Mouse (Mus musculus): ENCODE results near the gene Lat2. TPM values are rescaled to one million over a fixed set of nuclear protein-coding genes. Genes with fewer than 3 reads are reported as not detected.

Gene Lat2
- polyA plus RNA-seq, 1 experiment from 2014 or later = 2.9 TPM

DNA sequence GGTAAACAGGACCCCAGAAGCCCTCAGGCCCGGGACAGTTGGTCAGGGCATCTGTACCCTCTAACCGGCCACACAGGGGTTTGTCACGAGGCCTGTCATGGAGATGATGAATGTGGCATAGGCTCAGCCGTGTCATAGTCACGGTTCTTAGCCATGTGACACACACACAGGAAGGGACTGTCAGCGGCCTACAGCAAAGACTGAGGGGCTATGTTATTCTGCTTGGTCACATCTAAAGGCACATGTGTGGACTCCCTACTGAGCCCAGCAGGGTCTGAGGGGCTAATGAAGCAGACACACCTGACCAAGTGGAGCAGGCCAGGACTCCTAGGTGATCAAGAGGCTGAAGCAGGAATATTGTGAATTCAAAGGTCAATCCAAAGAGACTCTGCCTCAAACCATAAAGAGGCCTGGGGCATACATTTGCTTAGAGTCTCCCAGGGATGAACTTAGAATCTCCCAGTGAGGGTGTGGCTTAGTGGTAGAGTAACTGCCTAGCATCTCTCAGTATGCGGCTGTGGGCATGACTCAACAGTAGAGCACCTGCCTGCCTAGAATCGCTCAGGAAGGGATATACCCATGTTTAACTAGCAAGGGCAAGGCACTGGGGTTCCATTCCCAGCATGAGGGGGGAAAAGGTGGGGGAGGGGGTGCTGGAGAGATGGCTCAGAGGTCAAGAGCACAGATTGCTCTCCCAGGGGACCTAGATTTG, 2.9 kb downstream of the Lat2 start:
- H3K27me3 ChIP-seq = no peaks in the 10 kb centered on the region
- H3K36me3 ChIP-seq = 0 out of 2 replicates have a peak, but pooled peaks cover 10% of the 10 kb centered on the region
- no peak overlapping the region for H3K4me2 ChIP-seq
- H3K9me3 ChIP-seq = no peaks in the 10 kb centered on the region
- H3K4me3 ChIP-seq = no peak overlapping the region
- peaks cover 4% of the 10 kb centered on the region; the same call in 1 of the 2 replicates for H3K4me1 ChIP-seq
- 47% methylated on average over 8 of the region's 8 CpGs for WGBS
- ATAC-seq (ENCODE audit: borderline replicate concordance, extremely low read depth, low FRiP score, low TSS enrichment) = no peak
- no peak overlapping the region for H3K9ac ChIP-seq
- no peak overlapping the region for H3K27ac ChIP-seq

DNA sequence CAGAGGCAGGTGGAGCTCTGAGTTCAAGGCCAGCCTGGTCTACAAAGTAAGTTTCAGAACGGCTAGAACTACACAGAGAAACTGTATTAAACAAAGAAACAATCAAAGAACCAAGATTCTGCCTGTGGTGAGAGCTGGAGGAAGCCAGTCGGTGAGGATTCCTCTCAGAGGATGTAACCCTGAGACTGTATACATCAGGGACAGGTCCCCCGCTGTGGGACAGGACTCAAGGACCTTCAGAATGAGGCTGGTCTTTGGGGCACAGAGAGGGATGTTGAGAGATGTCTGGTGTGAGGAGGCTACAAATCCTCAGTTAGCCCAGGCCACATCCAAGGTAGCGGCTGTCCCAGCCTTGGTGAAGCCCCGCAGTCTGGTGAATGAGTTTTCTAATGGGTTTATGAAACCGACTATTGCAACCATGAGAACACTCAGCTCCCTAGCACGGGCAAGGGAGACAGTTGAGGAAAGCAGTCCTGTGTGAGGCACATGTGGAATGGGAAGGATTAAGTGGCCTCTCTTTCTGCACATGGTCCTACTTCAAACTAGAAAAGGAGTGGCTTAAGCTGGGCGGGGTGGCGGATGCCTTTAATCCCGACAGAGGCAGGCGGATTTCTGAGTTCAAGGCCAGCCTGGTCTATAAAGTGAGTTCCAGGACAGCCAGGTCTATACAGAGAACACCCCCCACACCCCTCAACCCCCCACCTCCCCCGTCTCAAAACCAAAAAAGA, 4.7 kb downstream of the Lat2 start:
- H3K27ac ChIP-seq = no peak overlapping the region
- no peak for ATAC-seq (ENCODE audit: borderline replicate concordance, extremely low read depth, low FRiP score, low TSS enrichment)
- H3K4me3 ChIP-seq = no peak overlapping the region
- H3K9me3 ChIP-seq = no peaks in the 10 kb centered on the region
- no peak overlapping the region for H3K4me2 ChIP-seq
- H3K36me3 ChIP-seq = 0 out of 2 replicates have a peak, but pooled peaks cover under 1% of the 10 kb centered on the region
- 85% methylated on average over 12 of the region's 12 CpGs for WGBS
- peaks cover 4% of the 10 kb centered on the region; the same call in 1 of the 2 replicates for H3K4me1 ChIP-seq
- no peaks in the 10 kb centered on the region for H3K27me3 ChIP-seq
- H3K9ac ChIP-seq = no peak overlapping the region

DNA sequence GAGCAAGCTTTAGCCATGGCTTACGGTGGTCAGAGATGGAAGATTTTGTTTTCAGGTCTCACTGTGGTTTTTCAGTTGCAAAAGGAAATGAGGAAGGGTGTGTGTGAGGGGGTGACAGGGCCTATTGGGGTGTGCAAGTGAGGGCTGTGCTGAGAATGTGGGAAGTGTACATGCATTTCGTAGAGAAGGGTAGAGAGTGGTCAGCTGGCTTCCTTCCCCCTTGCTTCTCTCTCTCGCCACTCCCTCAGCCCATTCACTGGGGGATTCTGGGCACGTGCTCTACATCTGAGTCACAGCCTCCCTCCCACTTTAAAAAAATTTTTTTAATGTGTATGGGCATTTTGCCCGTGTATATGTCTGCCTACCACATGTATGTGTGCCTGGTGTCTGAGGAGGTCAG, 7.7 kb downstream of the Lat2 start:
- Histone ChIP-seq H3K36me3 (no peaks in the 10 kb centered on the region), H3K9me3 (no peaks in the 10 kb centered on the region), H3K27ac (no peak overlapping the region), H3K9ac (no peak overlapping the region), H3K4me1 (peaks cover 4% of the 10 kb centered on the region; the same call in 1 of the 2 replicates), H3K27me3 (no peaks in the 10 kb centered on the region), H3K4me2 (no peak overlapping the region), H3K4me3 (no peak overlapping the region)
- WGBS = 47% methylated on average over 5 of the region's 5 CpGs
- ATAC-seq (ENCODE audit: borderline replicate concordance, extremely low read depth, low FRiP score, low TSS enrichment) = peak; percentile 47; the same call in 1 of the 2 replicates

DNA sequence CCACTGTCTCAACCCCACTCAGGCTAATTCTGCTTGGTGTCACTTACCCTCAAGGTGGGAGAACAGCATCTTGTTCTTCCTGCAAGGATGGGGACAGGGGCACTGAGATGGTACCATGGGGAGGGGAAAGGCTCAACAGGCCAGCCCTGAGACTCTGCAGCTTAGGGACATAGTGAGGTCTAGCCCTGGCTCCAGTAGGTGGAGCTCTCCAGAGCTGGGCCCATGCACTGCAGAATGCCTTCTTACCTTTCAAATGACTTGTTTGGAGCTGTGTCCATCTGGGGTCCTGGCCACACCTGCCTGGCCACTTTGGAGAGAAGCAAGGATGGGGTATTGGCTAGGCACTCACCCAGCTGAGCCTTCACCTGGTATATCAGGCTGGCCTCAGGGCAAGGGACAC, 8.5 kb downstream of the Lat2 start:
- no peak overlapping the region for H3K4me2 ChIP-seq
- H3K27me3 ChIP-seq = no peaks in the 10 kb centered on the region
- H3K9me3 ChIP-seq = no peaks in the 10 kb centered on the region
- no peak for ATAC-seq (ENCODE audit: borderline replicate concordance, extremely low read depth, low FRiP score, low TSS enrichment)
- no peak overlapping the region for H3K27ac ChIP-seq
- H3K9ac ChIP-seq = no peak overlapping the region; the same call in 1 of the 2 replicates
- H3K4me3 ChIP-seq = no peak overlapping the region
- H3K4me1 ChIP-seq = peaks cover 4% of the 10 kb centered on the region; the same call in 1 of the 2 replicates
- no peaks in the 10 kb centered on the region for H3K36me3 ChIP-seq

DNA sequence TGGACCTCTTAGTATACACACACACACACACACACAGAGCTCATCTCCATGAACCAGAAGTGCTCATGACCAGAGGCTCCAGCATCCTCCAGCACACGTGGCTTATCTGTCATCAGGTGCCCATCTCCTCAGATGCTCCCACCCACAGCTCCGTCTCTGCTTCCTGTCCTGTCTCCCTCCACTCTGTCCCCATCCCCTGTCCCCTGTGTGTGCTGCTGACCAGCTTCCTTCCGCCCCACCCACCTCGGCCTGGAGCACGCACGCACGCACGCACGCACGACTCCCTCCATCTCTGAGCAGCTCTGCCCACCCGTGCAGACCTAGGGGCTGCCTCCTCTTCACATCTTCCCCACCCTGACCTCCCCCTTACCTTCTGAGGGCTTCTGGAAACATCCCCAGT, 10.4 kb downstream of the Lat2 start:
- Histone ChIP-seq H3K27me3 (no peaks in the 10 kb centered on the region), H3K9me3 (no peaks in the 10 kb centered on the region), H3K36me3 (no peaks in the 10 kb centered on the region; the same call in 1 of the 2 replicates), H3K4me1 (peaks cover 4% of the 10 kb centered on the region; the same call in 1 of the 2 replicates), H3K27ac (no peak overlapping the region), H3K9ac (no peak overlapping the region), H3K4me2 (no peak overlapping the region), H3K4me3 (no peak overlapping the region)
- ATAC-seq (ENCODE audit: borderline replicate concordance, extremely low read depth, low FRiP score, low TSS enrichment) = no peak
- WGBS = 75% methylated on average over 11 of the region's 11 CpGs

DNA sequence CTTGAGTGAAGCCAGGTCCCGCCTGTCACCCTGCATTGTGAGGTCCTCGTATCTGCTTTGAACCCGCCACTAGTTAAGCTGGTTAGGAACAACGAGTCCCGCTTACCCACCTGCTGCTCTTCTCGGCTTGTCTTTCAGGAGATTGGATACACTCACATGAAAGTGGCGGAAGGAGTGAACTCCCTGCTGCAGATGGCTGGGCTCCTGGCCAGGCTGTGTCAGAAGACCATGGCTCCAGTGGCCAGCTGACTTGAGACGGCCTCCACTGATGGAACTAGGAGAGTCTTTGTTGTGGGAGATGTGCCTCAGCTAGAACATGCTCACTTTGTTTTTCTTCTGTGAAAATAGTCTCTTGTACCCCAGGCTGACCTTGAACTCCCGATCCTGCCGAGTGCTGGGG, 17.1 kb downstream of the Lat2 start:
- H3K9me3 ChIP-seq = no peaks in the 10 kb centered on the region
- no peak for ATAC-seq (ENCODE audit: borderline replicate concordance, extremely low read depth, low FRiP score, low TSS enrichment)
- H3K36me3 ChIP-seq = peaks cover 59% of the 10 kb centered on the region
- H3K4me2 ChIP-seq = no peak overlapping the region
- no peaks in the 10 kb centered on the region for H3K27me3 ChIP-seq
- no peak overlapping the region for H3K27ac ChIP-seq
- WGBS = 80% methylated on average over 10 of the region's 10 CpGs
- no peak overlapping the region for H3K9ac ChIP-seq
- no peaks in the 10 kb centered on the region for H3K4me1 ChIP-seq
- H3K4me3 ChIP-seq = no peak overlapping the region

DNA sequence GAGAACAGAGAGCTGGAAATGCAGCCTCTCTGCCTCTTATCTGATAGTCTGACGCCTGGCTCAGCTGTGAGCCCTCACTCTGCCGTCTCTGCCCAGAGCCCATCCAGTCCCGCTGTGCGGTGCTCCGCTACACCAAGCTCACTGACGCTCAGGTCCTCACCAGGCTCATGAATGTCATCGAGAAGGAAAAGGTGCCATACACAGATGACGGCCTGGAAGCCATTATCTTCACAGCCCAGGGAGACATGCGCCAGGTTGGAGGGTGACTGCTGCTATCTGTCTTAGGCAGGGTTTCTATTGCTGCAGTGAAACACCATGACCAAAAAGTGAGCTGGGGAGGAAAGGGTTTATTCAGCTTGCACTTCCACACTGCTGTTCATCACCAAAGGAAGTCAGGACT, 21.7 kb downstream of the Lat2 start:
- ATAC-seq (ENCODE audit: borderline replicate concordance, extremely low read depth, low FRiP score, low TSS enrichment) = no peak
- no peak overlapping the region for H3K4me2 ChIP-seq
- no peak overlapping the region for H3K27ac ChIP-seq
- H3K27me3 ChIP-seq = no peaks in the 10 kb centered on the region
- no peak overlapping the region for H3K9ac ChIP-seq
- H3K4me1 ChIP-seq = no peaks in the 10 kb centered on the region
- no peaks in the 10 kb centered on the region for H3K9me3 ChIP-seq
- H3K36me3 ChIP-seq = peaks cover 84% of the 10 kb centered on the region
- no peak overlapping the region for H3K4me3 ChIP-seq
- 69% methylated on average over 9 of the region's 9 CpGs for WGBS

DNA sequence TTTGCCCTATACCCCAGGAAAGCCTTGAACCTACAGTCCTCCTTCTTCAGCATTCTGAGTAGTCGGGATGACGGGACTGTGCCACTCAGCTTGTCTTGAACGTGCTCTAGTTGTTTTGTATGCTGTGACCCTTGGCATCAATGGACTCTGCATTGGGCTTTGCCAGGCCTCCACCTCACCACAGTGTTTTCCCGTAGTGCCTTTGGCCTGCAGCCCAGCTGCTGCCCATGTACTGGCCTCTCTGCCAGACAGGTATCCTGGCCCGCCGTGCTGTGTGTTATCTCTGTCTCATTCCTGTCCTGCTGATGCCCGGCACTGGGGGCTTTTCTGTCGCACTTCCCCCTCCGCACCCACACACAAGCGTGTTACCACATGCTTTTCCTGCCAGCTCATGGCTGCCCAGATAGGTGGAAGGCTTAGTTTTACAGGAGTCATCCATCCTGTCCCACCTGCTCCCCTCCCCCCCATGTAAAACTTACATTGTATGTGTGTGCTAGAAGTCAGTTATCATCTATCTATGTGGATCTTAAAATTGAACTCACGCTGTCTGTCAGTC, 22.7 kb downstream of the Lat2 start:
- H3K9ac ChIP-seq = no peak overlapping the region
- H3K4me3 ChIP-seq = no peak overlapping the region
- no peak overlapping the region for H3K27ac ChIP-seq
- no peaks in the 10 kb centered on the region for H3K9me3 ChIP-seq
- no peak overlapping the region for H3K4me2 ChIP-seq
- H3K36me3 ChIP-seq = peaks cover 80% of the 10 kb centered on the region
- ATAC-seq (ENCODE audit: borderline replicate concordance, extremely low read depth, low FRiP score, low TSS enrichment) = no peak
- no peaks in the 10 kb centered on the region for H3K27me3 ChIP-seq
- H3K4me1 ChIP-seq = no peaks in the 10 kb centered on the region
- WGBS = 91% methylated on average over 11 of the region's 11 CpGs

DNA sequence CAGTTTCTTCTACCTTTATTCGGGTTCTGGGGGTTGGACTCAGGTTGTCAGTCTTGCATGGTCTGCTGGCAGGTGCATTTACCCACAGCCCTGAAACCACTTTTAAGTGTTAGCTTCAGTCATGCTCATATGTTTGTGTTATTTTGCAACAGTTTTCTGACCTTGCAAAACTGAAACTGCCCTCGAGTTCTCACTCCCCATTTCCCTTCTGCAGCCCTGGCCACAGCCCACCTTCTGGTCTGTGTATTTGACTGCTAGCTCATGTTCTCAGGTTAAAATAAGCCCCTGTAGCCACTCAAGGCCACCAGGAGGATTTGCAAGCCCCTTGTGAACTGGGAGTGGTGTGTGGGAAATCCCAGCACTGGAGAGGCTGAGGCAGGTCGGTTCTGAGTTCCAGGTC, 24.9 kb downstream of the Lat2 start:
- no peaks in the 10 kb centered on the region for H3K27me3 ChIP-seq
- peaks cover 63% of the 10 kb centered on the region for H3K36me3 ChIP-seq
- WGBS = 86% methylated on average over 3 of the region's 3 CpGs
- no peaks in the 10 kb centered on the region for H3K9me3 ChIP-seq
- H3K27ac ChIP-seq = no peak overlapping the region
- H3K4me3 ChIP-seq = no peak overlapping the region
- no peak overlapping the region for H3K4me2 ChIP-seq
- no peaks in the 10 kb centered on the region for H3K4me1 ChIP-seq
- H3K9ac ChIP-seq = no peak overlapping the region
- ATAC-seq (ENCODE audit: borderline replicate concordance, extremely low read depth, low FRiP score, low TSS enrichment) = no peak

DNA sequence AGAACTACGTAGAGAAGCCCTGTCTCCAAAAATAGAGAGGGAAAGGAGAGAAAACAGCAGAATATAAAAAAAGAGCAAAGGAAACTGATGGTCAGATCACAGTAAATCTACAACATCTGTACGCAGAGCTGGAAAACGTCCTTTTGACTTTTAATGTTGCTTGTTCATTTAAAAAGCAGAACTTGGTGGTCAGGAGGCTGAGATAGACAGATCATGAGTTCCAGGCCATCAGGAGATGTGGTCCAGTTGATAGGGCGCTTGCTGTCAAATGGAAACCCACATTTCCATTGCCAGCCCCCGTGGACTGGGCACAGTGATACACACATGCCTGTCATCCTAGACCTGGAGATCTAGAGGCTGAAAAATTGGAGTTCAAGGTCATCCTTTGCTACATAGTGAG, 30.0 kb downstream of the Lat2 start:
- Histone ChIP-seq H3K4me1 (peaks cover 14% of the 10 kb centered on the region), H3K9ac (no peak overlapping the region), H3K4me3 (no peak overlapping the region), H3K27ac (no peak overlapping the region), H3K9me3 (no peaks in the 10 kb centered on the region), H3K27me3 (no peaks in the 10 kb centered on the region), H3K36me3 (peaks cover 19% of the 10 kb centered on the region; the same call in 1 of the 2 replicates), H3K4me2 (no peak overlapping the region)
- ATAC-seq (ENCODE audit: borderline replicate concordance, extremely low read depth, low FRiP score, low TSS enrichment) = no peak
- 85% methylated on average over 5 of the region's 5 CpGs for WGBS

DNA sequence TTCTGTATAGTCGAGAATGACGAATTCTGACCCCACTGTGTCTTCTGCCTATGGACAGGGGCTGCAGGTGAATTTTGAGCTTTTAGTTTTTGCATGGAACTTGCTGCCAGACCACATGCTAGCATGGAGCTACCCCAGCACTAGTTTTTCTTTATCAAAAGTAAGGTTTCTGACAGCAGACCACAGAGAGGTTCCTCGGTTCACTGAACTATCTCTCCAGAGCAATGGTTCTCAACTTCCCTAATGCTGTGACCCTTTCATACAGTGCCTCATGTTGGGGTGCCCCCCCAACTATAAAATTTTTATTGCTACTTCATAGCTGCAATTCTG, 31.0 kb downstream of the Lat2 start:
- H3K4me1 ChIP-seq = peaks cover 14% of the 10 kb centered on the region
- no peak for ATAC-seq (ENCODE audit: borderline replicate concordance, extremely low read depth, low FRiP score, low TSS enrichment)
- no peak overlapping the region for H3K27ac ChIP-seq
- H3K4me3 ChIP-seq = peak overlapping the region; percentile 79
- WGBS = 67% methylated on average over 3 of the region's 3 CpGs
- H3K9ac ChIP-seq = peak overlapping the region; percentile 98; the same call in 1 of the 2 replicates
- H3K9me3 ChIP-seq = no peaks in the 10 kb centered on the region
- peaks cover 15% of the 10 kb centered on the region; the same call in 1 of the 2 replicates for H3K36me3 ChIP-seq
- peak overlapping the region; percentile 80 for H3K4me2 ChIP-seq
- H3K27me3 ChIP-seq = no peaks in the 10 kb centered on the region

Data from lung, embryonic 15.5 days (tissue).